Mouse (Mus musculus): ENCODE results near the gene Cacna1h. TPM values are rescaled to one million over a fixed set of nuclear protein-coding genes. Genes with fewer than 3 reads are reported as not detected.

The Cacna1h gene
- total RNA-seq (2021): 38.4 and 45.4 TPM in 2 replicates
- long read RNA-seq, experiment 1, full-length matches to known transcripts: 8 of 24 reads
- long read RNA-seq, experiment 1, partial matches to known transcripts: 8 of 24 reads
- long read RNA-seq, experiment 1, other reads (novel, unspliced or antisense): 8 of 24 reads
- long read RNA-seq, experiment 2, partial matches to known transcripts: 7 of 16 reads
- long read RNA-seq, experiment 2, other reads (novel, unspliced or antisense): 6 of 16 reads

GRCm38 (mm10) chr17:25433617-25434606, at the start of gene Cacna1h:
TSS of gene Cacna1h (minus strand) at chr17:25433783.
- peak; percentile 89 for DNase-seq

- no peak for DNase-seq
Observed at GRCm38 (mm10) chr17:25482092-25482491, 48.5 kb upstream of the Cacna1h start.

GRCm38 (mm10) chr17:25480820-25481219, 47.2 kb upstream of the Cacna1h start:
- DNase-seq: no peak

- no peak for DNase-seq
Observed at GRCm38 (mm10) chr17:25480152-25480551, 46.6 kb upstream of the Cacna1h start.

DNA sequence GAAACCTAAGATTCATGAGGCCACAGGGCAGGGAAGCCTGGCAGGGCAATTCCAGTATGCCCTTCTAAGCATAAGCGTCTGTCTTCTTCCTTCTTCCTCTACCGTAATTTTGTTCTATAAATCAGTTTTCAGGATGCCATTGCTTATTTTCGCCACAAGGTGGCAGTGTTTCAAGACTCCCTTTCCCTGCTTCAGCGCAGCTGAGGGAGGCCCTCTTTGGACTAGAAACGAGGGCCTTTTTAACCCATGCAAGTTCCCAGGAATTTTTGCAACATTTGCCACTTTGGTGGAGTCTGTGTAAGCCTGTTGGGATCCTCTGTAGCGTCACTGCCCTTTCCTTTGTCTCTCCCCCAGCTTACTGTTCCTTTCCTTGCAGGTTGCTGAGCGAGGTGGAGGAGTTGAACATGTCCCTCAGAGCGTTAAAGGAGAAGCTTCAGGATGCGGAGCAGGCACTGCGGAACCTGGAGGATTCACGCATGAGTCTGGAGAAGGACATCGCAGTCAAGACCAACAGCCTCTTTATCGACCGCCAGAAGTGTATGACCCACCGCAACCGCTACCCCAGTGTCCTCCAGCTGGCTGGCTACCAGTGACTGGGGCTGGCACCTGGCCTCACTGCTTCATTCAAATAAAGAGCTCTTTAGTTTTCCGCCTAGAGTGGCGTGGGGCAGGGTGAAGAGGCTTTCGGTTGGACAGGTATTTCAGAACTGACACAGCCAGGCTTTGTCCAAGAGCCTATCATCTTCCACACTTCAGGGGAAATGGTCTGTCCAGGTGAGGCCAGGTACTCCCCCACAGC, 42.6 kb upstream of the Cacna1h start:
- DNase-seq: peak; percentile 74

GRCm38 (mm10) chr17:25474330-25475077, 40.9 kb upstream of the Cacna1h start:
- peak; percentile 86 for DNase-seq

DNA sequence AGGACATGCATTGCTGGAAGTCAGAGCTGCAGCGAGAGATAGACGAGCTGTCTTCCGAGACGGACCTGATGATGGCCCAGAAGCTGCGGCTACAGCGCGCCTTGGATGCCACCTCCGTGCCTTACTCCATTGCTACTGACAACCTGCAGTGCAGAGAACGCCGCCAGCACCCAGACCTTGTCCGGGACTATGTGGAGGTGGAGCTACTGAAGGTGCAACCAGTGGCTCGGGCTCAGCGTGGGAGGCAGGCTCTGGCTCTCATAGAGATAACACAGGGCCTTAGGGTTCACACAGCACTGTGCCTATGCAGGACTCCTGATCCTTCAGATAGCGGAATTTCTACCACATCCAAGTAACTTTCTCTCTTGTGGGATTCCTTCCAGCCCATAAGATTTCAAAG, 38.5 kb upstream of the Cacna1h start:
- DNase-seq: no peak

DNA sequence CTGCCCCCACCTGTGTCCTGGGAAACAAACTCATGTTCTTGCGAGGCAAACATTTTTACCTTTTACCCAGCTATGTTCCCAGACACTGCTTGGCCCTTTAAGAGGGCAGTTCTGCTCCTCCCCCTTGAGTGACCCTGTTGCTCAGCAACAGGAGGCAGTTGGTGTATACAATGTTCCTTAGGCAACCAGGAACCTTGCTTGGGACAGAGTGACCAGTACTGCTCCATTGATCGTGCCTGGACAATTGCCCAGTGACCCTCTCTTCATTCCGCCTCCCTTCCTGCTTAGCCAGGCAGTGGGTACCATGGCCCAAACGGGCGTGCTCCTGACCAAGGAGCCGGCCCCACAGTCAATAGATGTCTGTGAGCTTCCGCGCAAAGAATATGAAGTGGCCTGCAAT, 37.8 kb upstream of the Cacna1h start:
- DNase-seq: peak; percentile 57

- DNase-seq: peak; percentile 80
Observed at GRCm38 (mm10) chr17:25469798-25470197, 36.2 kb upstream of the Cacna1h start.

- peak; percentile 69 for DNase-seq
Observed at GRCm38 (mm10) chr17:25468301-25468700, 34.7 kb upstream of the Cacna1h start.

DNA sequence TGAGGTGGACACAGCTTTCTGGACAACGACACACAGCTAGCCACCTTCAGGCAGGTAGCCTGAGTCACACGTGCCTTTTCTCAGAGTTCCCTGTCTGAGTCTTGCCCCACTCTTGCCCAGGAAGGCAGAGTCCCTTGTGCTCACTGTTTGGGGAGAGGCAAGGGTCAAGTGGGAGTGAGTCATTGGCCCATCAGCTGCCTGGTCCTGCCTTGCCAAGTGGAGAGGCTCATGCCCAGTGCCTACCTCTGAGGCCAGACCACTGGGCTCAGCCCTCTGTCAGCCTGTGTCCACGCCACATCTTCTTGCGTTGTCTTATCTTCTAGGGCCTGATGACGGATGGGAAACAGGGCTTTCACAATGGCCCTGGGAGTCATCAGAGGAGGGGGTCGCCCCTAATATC, 34.2 kb upstream of the Cacna1h start:
- DNase-seq: peak; percentile 51

- DNase-seq: no peak
Observed at GRCm38 (mm10) chr17:25466257-25466656, 32.7 kb upstream of the Cacna1h start.

GRCm38 (mm10) chr17:25464091-25464490, 30.5 kb upstream of the Cacna1h start:
- DNase-seq: no peak

GRCm38 (mm10) chr17:25463326-25463945, 29.9 kb upstream of the Cacna1h start:
- DNase-seq: peak; percentile 60

GRCm38 (mm10) chr17:25462236-25462875, 28.8 kb upstream of the Cacna1h start:
- DNase-seq: peak; percentile 58

DNA sequence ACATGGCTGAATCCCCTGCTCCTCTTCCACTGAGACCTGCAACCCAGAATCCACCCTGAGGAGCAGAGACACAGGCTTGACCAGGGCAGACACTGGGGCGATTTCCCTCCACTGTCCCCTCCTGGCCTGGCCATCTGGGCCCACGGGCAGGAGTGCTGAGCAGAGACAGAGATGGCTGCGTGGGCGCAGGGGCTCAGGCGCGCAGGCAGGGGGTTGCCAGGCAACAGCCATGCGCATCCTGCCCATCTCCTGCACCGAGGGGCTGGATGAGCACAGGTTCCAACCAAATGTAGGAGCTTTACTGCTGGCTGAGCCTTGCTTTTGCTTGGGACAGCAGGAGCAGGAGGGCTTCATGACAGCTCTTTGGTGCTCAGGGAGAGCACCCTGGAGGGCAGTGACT, 23.0 kb upstream of the Cacna1h start:
- peak; percentile 34 for DNase-seq

GRCm38 (mm10) chr17:25454272-25454671, 20.7 kb upstream of the Cacna1h start, which contains the start of gene Tekt4:
TSS of gene Tekt4 (plus strand) at chr17:25454615.
- DNase-seq: no peak

DNA sequence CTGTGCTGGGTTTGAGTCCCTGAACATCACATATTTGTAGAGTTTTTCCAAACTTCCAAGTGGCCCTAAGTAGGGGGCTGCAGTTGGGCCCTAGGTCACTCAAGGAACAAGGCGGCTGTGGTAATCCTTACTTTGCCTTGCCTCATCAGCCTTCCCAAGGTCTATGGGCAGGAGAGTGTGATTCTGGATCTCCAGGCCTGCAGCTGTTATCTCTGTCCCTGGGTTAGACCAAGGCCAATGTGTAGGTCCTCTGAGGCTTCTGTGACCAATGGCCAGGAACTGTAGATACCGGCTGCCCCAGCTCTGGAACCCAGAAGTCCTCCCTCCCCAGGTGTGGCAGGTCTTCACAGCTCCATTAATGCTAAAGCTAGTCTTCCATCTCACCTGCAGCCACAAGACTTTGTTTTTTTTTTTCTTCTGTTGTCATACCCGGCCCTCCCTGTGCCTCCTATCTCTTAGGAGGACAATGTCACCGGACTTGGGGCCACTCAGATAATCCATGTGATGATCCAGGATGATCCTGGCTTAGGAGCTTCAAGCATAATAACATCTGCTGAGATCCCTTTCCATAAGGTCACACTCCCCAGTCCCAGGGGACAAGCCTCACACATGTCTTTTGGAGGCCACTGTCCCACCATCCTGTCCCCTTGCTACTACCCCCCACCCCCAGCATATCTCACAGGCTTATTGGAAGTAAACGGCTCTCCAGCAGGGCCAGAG, 18.8 kb upstream of the Cacna1h start:
- no peak for DNase-seq

- peak; percentile 61 for DNase-seq
Observed at GRCm38 (mm10) chr17:25450329-25450728, 16.7 kb upstream of the Cacna1h start.

GRCm38 (mm10) chr17:25447865-25448264, 14.3 kb upstream of the Cacna1h start:
- no peak for DNase-seq
